Mouse (Mus musculus): Measurements from ENCODE around the gene 4930558K02Rik. TPM values are rescaled to one million over a fixed set of nuclear protein-coding genes. Genes with fewer than 3 reads are reported as not detected.

Gene 4930558K02Rik
- polyA plus RNA-seq (2012; rRNA removed), result 0.06 TPM in 1 of 2 replicates, not detected in the other

DNA sequence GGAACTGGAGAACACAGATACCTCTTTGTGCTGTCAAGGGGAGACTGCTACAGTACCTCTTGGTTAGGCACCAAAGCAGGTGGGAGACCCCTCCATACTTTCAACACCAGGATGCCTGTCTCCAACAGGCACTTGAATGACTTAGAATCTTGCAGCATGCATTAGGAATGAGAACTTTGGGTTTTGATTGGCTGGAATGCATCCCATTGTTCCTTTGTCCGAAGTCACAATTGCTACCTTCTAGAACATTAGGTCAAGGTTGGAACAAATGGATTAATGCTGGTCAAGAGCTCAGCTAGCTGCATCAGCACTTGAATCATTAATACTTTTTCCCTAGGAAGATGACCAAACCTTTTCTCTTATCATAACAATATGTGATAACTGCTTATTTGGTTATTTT, at the start of gene 4930558K02Rik:
Gene 4930558K02Rik, minus strand, starts transcription at position 101 of the 400 bp plus-strand sequence.
- DNase-seq (ENCODE audit: low spot score), result no peak

DNA sequence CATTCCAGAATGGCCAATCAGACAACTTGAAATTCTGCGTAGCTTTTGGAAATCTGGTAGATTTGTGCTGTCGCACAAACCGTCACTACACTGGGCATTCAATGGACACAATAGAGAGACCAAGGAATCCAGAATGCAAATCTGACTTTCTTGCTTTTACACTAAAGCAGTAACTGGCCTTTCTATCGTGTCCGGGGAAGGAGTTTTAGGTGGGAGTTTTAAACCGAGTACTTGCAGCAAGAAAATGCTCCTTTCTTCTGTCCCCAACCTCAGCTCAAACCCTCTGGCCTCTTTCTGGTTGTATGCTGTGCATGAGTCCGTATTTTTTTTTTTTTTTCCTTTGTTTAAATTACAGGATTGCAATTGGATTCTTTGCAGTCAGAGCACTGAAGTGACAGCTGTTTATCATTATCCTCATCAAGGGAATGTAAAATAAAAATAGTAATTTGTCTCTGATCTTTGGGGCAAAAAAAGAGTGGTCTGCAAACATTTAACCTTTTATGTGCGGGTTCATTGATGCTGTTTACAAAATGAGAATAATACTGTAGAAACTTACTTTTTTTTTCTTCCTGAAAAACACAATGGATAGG, 44.3 kb upstream of the 4930558K02Rik start:
- no peak for DNase-seq (ENCODE audit: low spot score)

- DNase-seq (ENCODE audit: low spot score), result no peak
These were observed 41.3 kb upstream of the 4930558K02Rik start for GRCm38 (mm10) chr1:162020766-162021165.

DNA sequence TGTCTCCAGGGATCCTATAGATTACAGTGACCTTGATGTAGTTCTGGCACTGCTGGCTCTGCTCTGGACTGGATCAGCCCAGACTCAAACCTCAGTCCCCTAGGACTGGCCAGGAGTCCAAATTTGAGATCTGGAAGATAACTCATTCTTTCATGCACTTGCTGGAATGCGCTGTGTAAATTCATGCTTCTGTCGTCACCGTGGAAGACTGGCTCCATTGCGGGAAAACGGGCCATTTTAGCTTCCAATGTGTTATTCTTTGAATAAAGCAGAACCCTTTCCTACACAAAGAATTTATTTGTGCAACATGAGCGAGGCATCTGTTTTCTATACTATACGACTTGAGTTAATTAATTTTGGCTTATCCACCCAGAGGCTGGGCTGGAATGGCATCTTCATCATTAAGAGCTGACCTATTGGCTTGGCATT, 40.9 kb upstream of the 4930558K02Rik start:
- no peak for DNase-seq (ENCODE audit: low spot score)

DNA sequence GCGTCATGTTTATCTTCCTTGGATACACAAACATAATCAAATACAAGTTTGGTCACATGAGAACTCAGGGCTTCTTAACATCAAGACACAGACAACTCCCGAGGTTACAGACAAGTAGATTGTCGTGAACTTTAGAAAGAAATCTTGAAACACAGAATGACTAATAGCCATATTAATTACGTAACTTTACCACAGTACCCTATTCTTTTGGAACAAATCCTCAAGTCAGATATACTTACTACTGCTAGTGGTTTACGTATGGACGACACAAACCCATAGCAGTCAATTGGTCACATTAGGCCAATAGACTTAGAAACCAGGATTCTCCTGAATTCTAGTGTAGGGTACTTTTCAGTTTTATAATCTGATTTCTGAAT, 39.2 kb upstream of the 4930558K02Rik start:
- no peak for DNase-seq (ENCODE audit: low spot score)

DNA sequence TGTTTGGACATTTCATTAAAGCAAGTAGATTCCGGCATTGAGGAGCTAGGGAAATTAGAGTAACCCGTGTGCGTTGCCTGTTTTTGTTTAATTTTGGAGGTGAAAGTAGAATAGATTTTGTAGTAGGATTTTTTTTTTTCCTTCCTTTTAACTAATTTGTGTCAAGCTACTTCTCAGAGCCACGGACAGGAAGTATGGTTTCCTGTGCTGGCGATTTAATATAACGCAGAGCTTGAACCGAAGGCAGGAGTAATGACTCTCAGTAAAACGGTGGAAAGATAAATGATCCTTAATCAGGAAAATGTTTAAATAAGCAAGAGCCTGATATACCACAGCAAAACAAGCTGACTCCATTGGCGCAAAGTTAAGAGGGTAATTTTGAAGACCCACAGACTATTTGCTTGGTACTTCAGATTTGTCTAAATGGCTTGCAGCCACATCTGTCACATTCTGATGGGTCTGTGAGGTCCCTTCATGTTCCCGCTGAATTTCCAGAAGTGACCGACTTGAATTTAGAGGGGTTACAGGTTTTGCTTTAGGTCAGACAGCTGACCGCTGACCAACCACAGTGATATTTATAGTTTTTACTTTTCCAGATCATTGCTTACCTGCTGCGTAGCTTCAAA, 38.7 kb upstream of the 4930558K02Rik start:
- DNase-seq (ENCODE audit: low spot score), result no peak

GRCm38 (mm10) chr1:162016982-162017381, 37.5 kb upstream of the 4930558K02Rik start:
- no peak for DNase-seq (ENCODE audit: low spot score)

GRCm38 (mm10) chr1:162015247-162015862, 35.9 kb upstream of the 4930558K02Rik start:
- no peak for DNase-seq (ENCODE audit: low spot score)

GRCm38 (mm10) chr1:162013561-162013960, 34.1 kb upstream of the 4930558K02Rik start:
- no peak for DNase-seq (ENCODE audit: low spot score)

DNA sequence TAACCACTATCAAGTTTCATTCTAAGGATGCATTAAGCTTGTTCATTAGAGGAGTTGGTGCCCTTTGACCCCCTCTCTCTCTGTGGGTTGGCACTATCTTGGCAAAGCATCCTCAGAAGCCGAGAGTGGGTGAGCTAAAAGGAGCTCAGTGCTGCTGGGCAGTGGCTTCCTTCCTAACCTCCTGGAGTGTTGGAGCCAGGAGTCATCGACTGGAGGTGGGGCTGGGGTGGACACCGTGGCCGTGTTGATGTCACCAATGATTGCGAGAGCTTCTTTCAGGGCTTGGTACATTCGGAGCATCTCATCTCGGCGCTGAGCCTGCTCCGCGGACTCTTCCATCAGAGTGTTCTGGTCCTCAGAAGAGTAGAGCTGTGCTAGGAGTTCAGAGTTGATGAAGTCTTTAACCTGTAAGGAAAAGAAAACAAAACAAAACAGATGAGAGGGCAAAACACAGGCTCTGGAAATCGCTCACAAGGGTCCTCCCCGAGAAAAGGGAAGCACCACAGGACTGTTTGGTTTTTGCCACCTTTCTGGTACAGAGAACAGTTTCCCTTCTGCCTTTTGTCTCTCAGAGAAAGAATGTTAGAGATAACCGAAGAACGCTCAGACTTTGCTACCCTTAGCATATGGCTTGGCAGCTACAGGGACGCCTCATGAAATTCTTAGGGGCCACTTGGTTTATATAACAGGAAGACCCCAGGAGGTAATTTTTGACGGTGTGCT, 32.2 kb upstream of the 4930558K02Rik start:
- no peak for DNase-seq (ENCODE audit: low spot score)

GRCm38 (mm10) chr1:162009086-162009485, 29.6 kb upstream of the 4930558K02Rik start:
- DNase-seq (ENCODE audit: low spot score), result no peak

GRCm38 (mm10) chr1:162008631-162009067, 29.2 kb upstream of the 4930558K02Rik start:
- no peak for DNase-seq (ENCODE audit: low spot score)

GRCm38 (mm10) chr1:162008208-162008607, 28.8 kb upstream of the 4930558K02Rik start:
- DNase-seq (ENCODE audit: low spot score), result no peak

GRCm38 (mm10) chr1:162006109-162006508, 26.7 kb upstream of the 4930558K02Rik start:
- no peak for DNase-seq (ENCODE audit: low spot score)

DNA sequence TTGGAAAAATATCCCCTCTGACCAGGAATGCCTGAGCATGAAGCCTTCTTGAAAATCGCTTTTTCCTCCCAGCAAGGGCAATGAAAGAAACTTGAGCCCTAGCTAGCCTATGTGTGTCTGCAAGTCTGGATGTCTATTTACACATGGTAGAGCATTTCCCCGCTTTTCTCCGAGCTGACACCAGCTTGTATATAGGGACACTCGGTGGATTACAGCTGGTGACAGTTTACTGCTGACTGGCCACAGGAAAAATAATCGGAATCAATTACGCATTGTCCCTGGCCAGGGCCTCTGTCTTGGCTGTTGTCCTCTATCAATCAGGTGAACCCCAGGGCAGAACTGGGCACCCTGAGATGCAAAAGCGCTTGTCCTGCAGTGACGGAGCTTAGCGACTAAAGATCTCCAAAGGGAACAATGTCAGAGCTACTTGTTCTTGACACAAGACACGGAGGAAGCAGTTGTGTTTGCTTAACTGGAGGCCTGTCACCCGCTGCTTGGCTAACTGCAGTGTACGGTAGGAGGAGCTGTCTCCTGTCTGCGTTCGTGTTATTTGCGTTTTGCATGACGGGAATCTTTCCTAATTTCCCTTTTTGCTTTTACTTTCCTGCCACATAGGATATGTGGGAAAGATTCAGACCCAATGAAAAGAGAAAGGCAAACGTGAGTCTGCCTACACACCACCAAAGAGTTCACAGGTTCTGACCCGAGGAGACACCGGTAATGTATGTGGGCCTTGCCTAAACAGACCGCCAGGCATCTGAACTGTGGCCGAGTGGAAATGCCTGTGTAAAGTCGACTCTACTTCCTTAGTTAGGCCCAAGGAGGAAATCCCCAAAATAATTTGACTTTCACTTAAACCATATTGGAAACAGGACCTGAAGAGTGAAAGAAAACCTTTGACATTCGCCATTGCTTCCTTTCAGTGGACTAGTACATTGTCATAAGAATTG, 25.7 kb upstream of the 4930558K02Rik start:
- DNase-seq (ENCODE audit: low spot score), result no peak

GRCm38 (mm10) chr1:162004518-162004780, 25.0 kb upstream of the 4930558K02Rik start:
- DNase-seq (ENCODE audit: low spot score), result no peak

GRCm38 (mm10) chr1:162003729-162004517, 24.5 kb upstream of the 4930558K02Rik start:
- DNase-seq (ENCODE audit: low spot score), result no peak

DNA sequence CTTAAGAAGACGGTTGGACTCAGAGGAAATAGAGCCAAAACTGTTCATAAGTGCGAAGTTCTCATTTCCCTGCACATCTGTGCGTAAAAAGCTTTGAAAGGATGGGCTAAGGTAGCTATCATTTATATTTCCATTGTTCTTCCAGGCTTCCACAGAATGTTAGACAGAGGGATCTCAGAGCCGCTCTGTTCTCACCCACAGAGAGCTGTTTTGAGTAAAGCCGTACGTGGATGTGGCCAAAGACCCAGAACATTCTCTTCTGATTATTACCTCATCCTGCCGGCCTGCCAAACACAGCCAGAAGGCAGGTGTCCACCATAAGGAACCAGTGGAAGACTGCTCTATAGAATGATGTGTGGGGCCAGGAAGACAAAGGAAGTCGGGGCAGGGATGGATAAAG, 21.9 kb upstream of the 4930558K02Rik start:
- DNase-seq (ENCODE audit: low spot score), result no peak

DNA sequence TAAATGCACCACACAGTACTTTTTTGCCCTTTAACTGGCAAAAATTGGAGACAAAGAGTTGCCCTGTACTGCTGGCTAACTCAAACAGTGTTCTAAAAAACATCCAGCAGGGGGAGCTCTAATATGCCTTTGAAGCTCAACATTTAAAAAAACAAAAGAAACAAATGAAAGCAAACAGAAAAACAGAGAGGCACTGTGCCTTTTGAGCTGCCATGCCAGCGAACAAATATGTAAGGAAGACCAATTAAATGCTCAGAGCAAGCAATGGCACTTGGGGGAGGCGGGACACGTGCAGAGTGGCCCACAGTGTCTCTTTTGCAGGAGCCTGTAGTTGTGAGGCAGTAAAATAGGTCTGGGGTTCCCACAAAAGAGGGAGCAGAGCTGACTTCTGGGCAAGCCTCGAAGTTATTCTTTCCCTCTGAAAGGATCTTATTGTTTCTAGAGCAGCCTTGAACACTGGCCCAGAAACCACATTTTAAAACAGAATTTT, 20.5 kb upstream of the 4930558K02Rik start:
- no peak for DNase-seq (ENCODE audit: low spot score)

GRCm38 (mm10) chr1:161999338-161999737, 19.9 kb upstream of the 4930558K02Rik start:
- DNase-seq (ENCODE audit: low spot score), result no peak

GRCm38 (mm10) chr1:161998781-161999180, 19.3 kb upstream of the 4930558K02Rik start:
- DNase-seq (ENCODE audit: low spot score), result no peak

Measured in urinary bladder, adult 2 months (tissue).